Mouse (Mus musculus): ENCODE data around the gene Lin7a.
"Not testable (repeated sequence)": the region's sequence is repeated elsewhere in the genome, so short reads cannot be mapped to it uniquely, and the experiment has no call there.

Gene Lin7a

GRCm38 (mm10) chr10:107237076-107237475 is 34.4 kb upstream of the Lin7a start:
- no peak for DNase-seq (ENCODE audit: low spot score in 2 of 2)

DNA sequence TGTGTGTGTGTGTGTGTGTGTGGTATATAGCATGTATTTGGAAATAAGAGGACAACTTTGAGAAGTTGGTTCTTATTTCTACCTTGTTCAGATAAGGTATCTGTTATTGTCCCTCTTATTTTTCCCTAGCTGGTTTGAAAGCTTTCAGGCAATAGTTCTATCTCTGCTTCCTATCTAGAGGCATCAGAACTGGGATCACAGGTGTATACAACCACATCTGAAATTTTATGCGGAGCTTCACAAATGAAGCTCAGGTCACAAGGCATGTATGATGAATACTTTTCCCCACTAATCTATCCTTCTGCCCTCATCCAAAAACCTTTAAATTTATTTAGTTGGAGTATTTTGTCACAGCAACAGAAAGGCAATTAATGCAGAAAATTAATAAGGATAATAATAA is 33.8 kb upstream of the Lin7a start:
- no peak for DNase-seq (ENCODE audit: low spot score in 2 of 2)

DNA sequence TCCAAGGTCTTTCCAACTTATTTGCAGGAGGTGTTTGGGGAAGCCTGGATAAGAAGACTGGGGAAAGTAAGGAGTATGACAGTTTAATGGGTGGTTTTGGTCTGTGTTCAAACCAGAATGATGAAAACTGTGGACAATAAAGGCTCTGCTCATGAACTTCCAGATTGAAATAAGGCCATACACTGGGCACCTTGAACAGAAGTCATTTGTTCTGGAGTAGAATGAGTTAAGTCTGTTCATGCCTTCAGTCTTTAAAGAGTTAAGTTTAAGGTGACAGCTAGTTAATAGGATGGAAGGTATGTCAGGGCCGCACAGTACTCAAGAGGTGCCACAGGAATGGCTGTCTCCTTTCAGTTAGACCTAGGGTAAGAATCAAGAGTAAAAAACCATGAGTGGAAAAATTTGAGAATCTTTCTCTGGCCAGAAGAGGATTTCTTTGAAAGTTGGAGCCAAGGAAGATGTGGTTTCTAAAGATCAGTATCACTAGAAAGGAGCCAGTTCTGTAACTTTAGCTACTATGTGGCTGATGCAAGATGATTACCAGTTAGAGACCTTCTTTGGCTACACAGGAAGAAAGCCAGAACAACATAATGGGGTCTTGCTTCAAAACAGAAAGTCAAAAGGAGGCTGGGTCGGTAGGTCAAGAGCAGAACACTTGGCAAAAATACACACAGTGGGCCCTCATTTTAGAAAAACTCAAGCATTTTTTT is 33.2 kb upstream of the Lin7a start:
- no peak for DNase-seq (ENCODE audit: low spot score in 2 of 2)

DNA sequence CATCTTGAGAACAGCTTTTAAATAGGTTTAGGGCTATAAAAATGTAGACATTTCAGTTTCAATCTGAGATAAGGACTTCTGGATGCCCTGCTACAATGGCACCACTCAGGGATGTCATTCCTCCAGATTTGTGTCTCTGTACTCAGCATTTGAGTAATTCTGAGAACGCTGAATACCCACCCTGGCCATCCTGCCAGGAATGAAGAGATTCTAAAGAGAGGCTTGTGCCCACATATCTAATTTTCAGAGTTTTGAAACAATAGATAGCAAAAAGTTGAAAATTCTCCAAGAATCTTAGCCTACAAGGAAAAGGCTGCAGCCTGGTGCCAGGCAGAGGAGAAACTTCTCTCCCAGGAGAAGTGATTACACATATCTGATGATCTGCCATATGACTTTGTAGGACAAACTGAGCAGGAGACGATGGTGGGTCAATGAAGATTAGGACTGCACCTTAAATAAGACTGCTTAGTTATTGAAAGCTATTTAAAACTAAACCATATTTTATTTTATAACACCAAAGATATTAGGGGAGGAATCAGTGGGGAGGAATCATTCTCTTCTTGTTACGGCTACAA is 32.5 kb upstream of the Lin7a start:
- DNase-seq (ENCODE audit: low spot score in 2 of 2), result no peak

DNA sequence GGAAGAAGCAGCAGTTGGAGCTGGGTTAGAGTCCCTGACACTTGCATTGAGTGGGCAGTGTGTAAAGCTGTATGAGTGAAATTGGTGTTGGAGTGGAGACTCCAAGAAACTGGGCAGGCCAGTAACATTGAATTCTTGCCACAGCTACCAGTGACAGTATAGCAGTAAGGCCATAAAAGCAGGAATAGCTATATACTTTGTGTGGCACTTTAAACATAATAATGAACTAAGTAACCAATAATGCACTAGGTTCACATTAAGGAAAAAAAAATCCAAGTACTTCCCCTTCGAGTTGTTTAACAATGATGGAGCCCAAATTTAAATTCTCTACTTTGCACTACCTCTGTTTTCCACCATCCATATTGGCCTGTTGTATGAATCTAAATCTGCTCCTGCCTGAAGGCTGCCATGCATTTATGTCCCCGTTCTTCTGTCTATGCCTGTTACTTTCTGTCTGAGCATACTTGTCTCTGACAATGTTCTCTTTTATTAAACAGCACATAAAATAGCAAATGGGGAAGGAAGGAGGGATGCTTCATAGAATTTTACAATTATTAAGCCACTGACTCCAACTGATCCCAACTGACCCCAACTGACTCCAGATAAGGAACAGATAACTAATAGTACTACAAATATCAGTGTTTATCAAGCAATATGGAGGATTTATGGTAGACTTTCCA is 31.7 kb upstream of the Lin7a start:
- DNase-seq (ENCODE audit: low spot score in 2 of 2), result no peak

- DNase-seq (ENCODE audit: low spot score in 2 of 2), result no peak
Observed at GRCm38 (mm10) chr10:107240446-107240845, 31.0 kb upstream of the Lin7a start.

DNA sequence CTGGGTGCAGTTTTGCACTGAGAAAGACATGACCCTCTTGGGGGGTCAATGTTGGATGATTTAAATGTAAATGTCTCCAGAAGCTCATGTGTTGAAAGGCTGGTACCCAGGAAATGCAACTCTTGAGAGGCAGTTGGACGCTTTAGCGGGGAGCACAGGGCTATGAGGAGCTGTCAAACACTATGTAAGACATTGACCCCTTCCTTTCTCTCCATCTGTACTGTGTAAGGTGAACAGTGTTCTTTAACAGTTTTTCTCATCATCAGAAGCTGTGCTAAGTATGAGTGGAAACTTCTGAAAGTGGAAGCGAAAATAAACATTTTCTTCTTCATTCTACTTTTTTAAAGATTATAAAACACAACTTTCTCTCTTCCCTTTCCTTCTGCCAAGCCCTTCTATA is 30.5 kb upstream of the Lin7a start:
- DNase-seq (ENCODE audit: low spot score in 2 of 2), result no peak

DNA sequence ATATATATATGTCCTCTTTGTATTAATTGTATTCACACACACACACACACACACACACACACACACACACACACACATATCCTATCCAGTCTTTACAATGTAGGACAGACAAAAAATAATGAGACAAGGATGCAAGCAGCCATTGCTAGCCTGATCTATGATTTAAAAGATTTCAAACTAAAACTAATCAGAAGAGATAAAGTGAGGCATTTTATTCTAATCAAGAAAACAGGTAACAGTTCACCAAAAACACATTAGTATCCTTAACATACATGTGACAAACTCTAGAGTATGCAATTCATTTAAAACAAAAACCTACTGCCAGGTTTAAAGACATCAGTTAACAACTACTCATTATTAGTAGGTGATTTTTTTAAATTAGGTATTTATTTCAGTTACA is 30.1 kb upstream of the Lin7a start:
- no peak for DNase-seq (ENCODE audit: low spot score in 2 of 2)

GRCm38 (mm10) chr10:107241999-107242398 is 29.5 kb upstream of the Lin7a start:
- not testable (repeated sequence) for DNase-seq (ENCODE audit: low spot score in 2 of 2)

DNA sequence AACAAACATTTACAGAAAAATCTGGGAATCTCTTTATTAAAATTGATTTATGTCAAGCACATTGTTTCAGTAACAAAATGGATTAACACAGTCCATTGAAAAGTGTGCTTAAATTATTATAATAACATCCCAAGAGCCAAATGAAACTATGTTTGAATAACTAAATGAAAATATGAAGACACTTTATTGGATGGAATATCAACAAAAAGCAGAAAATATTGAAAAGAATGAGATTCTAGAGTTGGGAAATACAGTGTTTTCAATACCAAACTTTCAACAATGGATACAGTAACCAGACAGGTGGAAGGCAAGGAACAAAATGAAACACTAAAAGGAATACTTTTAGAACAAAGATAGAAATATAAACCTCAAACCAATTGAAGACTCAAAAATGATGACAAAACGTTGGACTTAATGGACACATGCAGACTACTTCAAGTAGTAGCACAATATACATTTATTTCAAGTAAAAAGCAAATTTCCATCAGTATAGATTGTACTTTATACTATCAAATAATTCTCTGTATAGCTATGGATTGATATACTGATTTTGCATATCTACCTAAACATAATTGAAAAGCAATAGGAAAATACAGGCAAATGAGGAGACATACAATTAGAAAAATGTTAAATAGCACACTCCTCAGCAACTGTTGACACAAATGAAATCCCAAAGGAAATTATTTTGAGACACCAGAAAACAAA is 28.6 kb upstream of the Lin7a start:
- DNase-seq (ENCODE audit: low spot score in 2 of 2), result no peak

GRCm38 (mm10) chr10:107244211-107244610 is 27.3 kb upstream of the Lin7a start:
- no peak for DNase-seq (ENCODE audit: low spot score in 2 of 2)

DNA sequence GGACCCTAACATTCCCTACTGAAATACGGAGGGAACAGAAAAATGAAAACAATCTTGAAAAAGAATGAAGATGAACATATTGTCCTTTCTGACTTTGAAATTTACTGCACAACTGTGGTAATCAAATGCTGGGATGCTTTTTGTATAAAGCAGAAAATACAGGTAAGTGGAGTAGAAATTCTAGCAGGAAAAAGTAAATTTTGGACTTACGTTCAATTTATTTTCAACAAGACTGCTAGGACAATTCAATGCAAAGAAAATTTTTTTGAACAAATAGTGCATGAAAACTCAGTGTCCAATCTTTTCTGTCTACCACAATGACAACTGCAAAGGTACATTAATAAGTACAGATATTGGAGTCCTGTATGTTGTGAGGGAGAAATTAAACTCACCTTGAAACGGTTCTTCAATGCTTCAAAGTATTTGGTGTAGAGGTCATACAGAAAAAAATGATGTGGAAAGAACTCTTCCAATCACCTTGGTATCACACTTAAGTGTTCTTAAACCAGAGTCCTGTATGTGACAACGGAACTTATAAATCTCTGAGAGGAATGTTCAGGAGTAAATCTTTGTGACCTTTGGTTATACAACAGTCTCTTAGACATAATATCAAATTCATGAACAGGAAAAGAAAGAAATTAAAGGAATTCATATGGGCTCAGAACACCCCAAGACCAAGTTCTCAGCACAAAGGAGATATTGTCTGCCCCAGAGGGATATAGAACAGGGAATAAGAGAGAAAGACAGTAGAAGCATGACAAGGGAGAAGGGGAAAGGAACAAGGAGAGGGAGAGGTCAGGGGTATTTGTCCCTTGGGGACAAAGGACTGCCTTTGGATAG is 26.6 kb upstream of the Lin7a start:
- DNase-seq (ENCODE audit: low spot score in 2 of 2), result no peak

DNA sequence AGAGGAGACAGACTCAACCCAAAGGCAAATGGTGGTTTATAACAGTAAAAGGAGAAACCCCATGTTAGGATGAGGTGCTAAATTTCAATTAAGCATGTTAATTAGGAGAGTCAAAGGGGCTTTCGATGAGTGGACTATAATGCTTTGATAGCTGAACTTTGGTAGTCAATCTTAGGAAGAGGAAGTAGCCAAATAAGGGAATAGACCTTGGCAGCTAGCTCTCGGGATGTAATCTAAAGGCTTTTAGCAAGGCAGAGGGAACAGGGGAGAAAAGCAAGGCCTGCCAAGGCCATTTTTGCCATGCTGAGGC is 26.0 kb upstream of the Lin7a start:
- no peak for DNase-seq (ENCODE audit: low spot score in 2 of 2)

GRCm38 (mm10) chr10:107245961-107246460 is 25.5 kb upstream of the Lin7a start:
- DNase-seq (ENCODE audit: low spot score in 2 of 2), result no peak

DNA sequence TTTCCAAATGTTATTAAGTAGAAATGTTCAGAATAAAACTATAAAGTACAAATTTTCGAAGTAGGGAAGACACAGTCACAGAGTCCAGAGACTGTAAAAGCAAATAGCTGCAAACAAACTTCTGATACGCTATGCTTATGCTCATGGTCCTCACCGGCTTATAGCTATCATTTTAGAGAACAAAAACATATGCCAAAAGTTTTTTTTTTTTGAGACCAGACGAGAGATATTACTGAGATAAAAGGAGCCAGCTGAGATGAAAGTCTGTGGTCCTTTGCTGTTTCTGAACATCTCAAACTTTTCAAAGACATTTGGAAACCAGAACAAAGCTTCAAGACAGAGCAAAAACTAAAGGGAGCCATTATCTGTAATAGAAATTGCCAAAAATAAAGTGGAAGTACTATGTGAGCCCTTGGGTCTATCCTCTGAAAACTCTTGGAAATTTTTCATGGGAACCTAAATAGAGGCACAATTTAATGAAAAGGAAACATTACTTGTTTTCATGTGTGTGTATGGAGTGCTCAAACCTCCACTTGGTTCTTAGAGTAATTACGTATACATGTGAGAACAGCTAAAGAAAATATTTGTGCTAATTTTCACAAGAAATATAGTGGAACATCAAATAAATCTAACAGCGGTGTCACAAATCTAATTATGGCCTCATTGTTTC is 24.4 kb upstream of the Lin7a start:
- DNase-seq (ENCODE audit: low spot score in 2 of 2), result no peak

- DNase-seq (ENCODE audit: low spot score in 2 of 2), result no peak
Observed at GRCm38 (mm10) chr10:107248481-107248880, 23.0 kb upstream of the Lin7a start.

GRCm38 (mm10) chr10:107249056-107249455 is 22.4 kb upstream of the Lin7a start:
- DNase-seq (ENCODE audit: low spot score in 2 of 2), result no peak

DNA sequence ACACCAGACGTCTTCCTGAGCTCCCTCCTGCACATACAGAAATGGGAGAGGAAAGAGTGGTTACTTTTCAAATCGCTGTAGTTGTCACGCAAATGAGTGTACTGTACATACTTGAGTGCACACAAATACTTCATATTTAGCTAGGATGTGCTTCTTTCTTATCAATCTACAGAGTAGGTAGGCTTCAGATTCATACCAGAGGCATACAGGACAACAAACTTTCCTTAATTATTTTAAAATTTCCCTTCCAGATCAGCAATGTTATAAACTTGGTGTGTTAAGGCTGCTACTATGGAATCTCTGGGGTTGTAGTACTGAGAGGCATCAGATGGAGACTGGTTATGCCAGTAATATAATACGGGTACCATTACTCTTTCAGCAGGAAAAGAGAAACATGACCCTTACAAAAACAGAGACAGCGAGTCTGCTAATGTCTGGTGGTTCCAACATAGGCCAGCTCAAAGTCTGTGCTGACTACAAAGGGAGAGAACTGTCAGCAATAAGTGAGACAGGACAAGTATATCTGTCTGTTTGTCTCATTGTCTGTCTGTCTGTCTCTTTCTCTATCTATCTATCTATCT is 21.8 kb upstream of the Lin7a start:
- no peak for DNase-seq (ENCODE audit: low spot score in 2 of 2)

GRCm38 (mm10) chr10:107250346-107251210 is 20.9 kb upstream of the Lin7a start:
- no peak for DNase-seq (ENCODE audit: low spot score in 2 of 2)

DNA sequence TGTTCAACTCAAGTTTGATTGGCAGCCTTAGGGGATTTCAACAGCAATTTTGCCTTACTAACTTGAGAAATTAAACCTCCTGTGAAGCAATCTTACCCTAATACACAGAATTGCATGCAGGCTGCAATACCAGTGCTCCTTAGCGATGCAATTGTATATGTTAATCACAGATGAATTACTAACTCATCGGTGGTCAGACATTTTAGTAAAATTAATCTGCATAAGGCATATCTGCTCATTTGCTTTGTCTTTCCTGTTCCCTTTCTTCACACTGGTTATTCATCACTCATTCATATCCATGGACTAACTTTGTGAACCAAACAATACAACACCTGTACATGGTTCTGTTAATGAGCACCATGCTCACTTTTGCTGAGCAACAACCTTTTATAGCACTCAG is 20.2 kb upstream of the Lin7a start:
- no peak for DNase-seq (ENCODE audit: low spot score in 2 of 2)

All from heart, adult 9 months (tissue).